Mouse (Mus musculus): ENCODE data around the gene Sorbs2. TPM values are rescaled to one million over a fixed set of nuclear protein-coding genes. Genes with fewer than 3 reads are reported as not detected.

Gene Sorbs2
- total and polyA plus RNA-seq, 2 experiments from 2014 or later = 33.2 to 88.8 TPM

DNA sequence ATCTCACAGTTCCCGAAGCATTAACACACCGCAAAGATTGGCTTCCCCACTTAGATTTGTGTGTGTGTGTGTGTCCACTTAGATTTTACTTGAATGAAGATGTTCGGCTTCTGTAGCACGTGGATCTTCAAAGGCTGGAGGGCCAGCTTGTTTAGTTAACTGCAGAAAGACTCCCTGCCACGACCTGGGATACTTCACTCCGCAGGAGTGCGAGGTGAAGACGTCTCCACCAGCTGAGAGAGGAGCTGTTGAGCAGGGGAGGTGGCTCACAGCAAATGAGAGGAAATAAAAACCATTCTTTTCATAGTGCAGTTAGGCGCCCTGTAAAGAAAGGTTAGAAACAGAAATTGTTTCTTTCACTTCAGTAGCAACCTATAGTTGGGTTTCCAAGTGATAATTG, 107.5 kb downstream of the Sorbs2 start:
- no peak for TF ChIP-seq CTCF (IDR thresholded peaks at IDR 0.05; ENCODE audit: low read depth)
- Histone ChIP-seq H3K4me3 (ENCODE audit: low read depth, low read length) (no peak overlapping the region), H3K9ac (no peak overlapping the region), H3K36me3 (ENCODE audit: insufficient read depth) (no peaks in the 10 kb centered on the region), H3K9me3 (ENCODE audit: low read length) (no peaks in the 10 kb centered on the region), H3K27me3 (ENCODE audit: insufficient read depth, low read length) (no peaks in the 10 kb centered on the region), H3K4me1 (ENCODE audit: insufficient read depth) (no peaks in the 10 kb centered on the region), H3K4me2 (ENCODE audit: low read depth) (no peak overlapping the region), H3K27ac (ENCODE audit: low read depth, low read length) (no peak overlapping the region)
- DNase-seq = no peak
- WGBS = 19% methylated on average over 9 of the region's 9 CpGs
- ATAC-seq = no peak

DNA sequence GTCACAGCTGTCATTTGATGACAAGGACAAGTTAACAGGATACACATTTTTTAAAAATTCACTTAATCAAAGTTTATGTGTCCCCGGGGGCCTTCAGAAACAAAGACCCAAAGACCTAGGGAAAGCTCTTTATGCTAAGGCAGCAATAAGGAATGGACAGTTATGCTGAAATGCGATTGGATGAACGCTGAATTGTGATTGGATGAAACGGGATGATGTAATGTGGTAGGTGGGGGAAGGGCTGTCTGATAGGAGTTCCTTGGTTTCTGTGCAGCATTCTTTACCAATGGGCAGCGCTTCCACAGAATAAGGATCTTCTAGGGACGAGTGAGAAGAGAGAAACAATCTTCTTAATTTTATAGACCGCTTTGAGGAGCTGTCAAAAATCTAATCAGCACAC, 108.0 kb downstream of the Sorbs2 start:
- 67% methylated on average over 7 of the region's 7 CpGs for WGBS
- Histone ChIP-seq H3K27me3 (ENCODE audit: insufficient read depth, low read length) (no peaks in the 10 kb centered on the region), H3K4me2 (ENCODE audit: low read depth) (no peak overlapping the region), H3K9me3 (ENCODE audit: low read length) (no peaks in the 10 kb centered on the region), H3K9ac (no peak overlapping the region), H3K27ac (ENCODE audit: low read depth, low read length) (no peak overlapping the region), H3K4me1 (ENCODE audit: insufficient read depth) (no peaks in the 10 kb centered on the region), H3K36me3 (ENCODE audit: insufficient read depth) (no peaks in the 10 kb centered on the region), H3K4me3 (ENCODE audit: low read depth, low read length) (no peak overlapping the region)
- ATAC-seq (no peak), DNase-seq (no peak)
- TF ChIP-seq CTCF (IDR thresholded peaks at IDR 0.05; ENCODE audit: low read depth) = no peak

DNA sequence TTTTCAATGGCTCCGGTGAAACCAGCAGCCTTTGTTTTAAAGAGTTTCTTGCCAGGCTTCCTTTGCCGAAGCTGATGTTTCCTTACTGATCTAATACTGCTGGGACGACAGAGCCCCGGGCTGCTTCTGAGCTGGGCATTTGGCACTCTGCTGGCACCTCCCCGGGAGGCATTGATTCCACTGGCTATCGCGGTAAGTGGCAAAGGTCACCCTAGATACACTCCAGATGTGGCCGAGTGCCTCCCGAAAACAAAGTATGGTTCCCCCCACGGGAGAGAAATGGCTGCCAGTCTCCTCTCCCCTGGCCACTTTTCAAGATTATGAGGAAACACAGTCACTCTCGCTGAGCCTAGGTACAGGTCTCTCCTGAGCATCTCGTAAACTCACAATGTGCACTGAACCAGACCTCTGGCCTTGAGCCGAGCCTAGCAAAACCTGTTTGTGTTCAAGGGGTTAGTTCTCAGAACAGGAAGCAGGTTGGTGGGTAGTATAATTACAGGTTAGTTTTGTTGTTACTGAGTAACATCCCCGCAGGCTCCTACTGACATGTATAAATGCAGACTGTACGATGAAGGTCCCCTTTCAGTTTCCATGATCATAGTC, 114.1 kb downstream of the Sorbs2 start:
- Histone ChIP-seq H3K4me2 (ENCODE audit: low read depth) (no peak overlapping the region), H3K9me3 (ENCODE audit: low read length) (no peaks in the 10 kb centered on the region), H3K9ac (no peak overlapping the region), H3K27me3 (ENCODE audit: insufficient read depth, low read length) (no peaks in the 10 kb centered on the region), H3K4me3 (ENCODE audit: low read depth, low read length) (no peak overlapping the region), H3K4me1 (ENCODE audit: insufficient read depth) (no peaks in the 10 kb centered on the region), H3K27ac (ENCODE audit: low read depth, low read length) (no peak overlapping the region), H3K36me3 (ENCODE audit: insufficient read depth) (0 out of 2 replicates have a peak, but pooled peaks cover 3% of the 10 kb centered on the region)
- no peak for TF ChIP-seq CTCF (IDR thresholded peaks at IDR 0.05; ENCODE audit: low read depth)
- no peak for DNase-seq
- ATAC-seq = no peak
- 74% methylated on average over 15 of the region's 15 CpGs for WGBS

DNA sequence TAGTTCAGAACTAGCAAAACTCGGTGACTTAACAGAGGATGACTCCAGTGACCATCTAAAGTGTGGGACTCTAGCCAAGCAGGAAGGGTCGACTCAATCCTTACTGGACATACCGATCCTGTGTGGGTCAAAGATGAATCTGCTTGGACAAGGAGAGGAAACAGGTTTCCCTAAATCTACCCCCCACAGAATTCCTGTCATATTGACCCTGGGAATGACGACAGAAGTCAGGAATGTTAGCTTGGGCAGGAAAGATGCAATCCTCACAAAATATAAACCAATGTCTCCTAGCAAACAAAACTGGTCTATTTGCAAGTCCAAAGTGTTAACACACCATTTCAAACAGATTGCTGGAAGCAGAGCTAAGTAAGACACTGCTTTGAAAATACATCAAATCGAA, 118.8 kb downstream of the Sorbs2 start:
- Histone ChIP-seq H3K9me3 (ENCODE audit: low read length) (no peaks in the 10 kb centered on the region), H3K4me3 (ENCODE audit: low read depth, low read length) (no peak overlapping the region), H3K4me1 (ENCODE audit: insufficient read depth) (no peaks in the 10 kb centered on the region), H3K9ac (no peak overlapping the region), H3K27me3 (ENCODE audit: insufficient read depth, low read length) (no peaks in the 10 kb centered on the region), H3K4me2 (ENCODE audit: low read depth) (no peak overlapping the region), H3K36me3 (ENCODE audit: insufficient read depth) (no peaks in the 10 kb centered on the region), H3K27ac (ENCODE audit: low read depth, low read length) (no peak overlapping the region)
- 55% methylated on average over 5 of the region's 5 CpGs for WGBS
- TF ChIP-seq CTCF (IDR thresholded peaks at IDR 0.05; ENCODE audit: low read depth) = no peak
- DNase-seq (no peak), ATAC-seq (no peak)

DNA sequence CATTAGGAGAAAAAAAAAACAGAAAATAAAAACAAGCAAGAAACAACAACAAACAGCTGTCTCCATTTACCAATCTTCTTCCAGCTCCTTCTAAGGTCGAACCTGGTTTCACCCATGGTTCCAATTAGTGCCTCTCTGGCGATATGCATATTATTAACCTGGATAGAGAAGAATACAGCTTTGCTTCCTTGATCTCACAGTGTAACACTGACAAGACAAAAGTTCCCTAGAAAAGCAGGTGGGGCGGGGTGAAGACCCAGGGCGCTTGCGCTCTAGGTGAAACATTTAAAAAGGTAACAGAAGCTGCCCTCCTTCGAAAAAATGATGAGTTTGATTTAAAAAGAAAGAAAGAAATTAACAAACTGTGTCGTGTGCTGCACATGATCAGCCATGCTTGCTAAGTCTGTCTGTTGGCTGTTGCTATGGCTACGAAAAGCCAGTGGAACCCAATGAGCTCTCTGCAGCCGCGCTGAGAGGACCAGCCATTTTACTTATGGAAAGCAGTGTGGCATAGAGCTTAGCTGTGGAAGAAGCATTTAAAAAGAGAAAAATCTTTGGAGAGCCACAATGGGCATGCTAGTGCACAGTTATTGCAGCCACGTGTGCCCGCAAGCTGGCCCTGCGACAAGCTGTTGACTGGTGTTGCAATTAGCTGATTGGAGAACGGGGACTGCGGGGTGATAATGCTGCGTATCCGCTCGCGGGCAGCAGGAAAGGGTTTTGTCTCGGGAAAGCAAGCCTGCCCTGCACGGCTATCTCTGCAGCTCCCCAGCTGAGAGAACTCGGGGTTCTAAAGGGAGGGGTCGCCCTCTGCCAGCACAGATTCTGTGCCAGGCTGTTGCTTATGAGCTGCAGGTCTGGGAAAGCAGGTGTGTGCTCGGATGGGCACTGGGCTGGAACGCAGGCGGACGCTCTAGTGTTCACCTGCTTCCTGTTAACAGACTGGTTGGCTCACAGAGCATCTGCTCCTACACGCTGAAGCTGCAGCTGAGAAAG, 120.0 kb downstream of the Sorbs2 start:
- TF ChIP-seq CTCF (IDR thresholded peaks at IDR 0.05; ENCODE audit: low read depth) = no peak
- Histone ChIP-seq H3K27me3 (ENCODE audit: insufficient read depth, low read length) (no peaks in the 10 kb centered on the region), H3K9me3 (ENCODE audit: low read length) (no peaks in the 10 kb centered on the region), H3K9ac (peak overlapping the region; percentile 86), H3K4me2 (ENCODE audit: low read depth) (peak overlapping the region; percentile 74), H3K4me3 (ENCODE audit: low read depth, low read length) (peak overlapping the region; percentile 67), H3K4me1 (ENCODE audit: insufficient read depth) (no peaks in the 10 kb centered on the region), H3K36me3 (ENCODE audit: insufficient read depth) (no peaks in the 10 kb centered on the region), H3K27ac (ENCODE audit: low read depth, low read length) (peak overlapping the region; percentile 99)
- DNase-seq (peak; percentile 94), ATAC-seq (peak; percentile 99)
- WGBS = under 1% methylated on average over 28 of the region's 28 CpGs

DNA sequence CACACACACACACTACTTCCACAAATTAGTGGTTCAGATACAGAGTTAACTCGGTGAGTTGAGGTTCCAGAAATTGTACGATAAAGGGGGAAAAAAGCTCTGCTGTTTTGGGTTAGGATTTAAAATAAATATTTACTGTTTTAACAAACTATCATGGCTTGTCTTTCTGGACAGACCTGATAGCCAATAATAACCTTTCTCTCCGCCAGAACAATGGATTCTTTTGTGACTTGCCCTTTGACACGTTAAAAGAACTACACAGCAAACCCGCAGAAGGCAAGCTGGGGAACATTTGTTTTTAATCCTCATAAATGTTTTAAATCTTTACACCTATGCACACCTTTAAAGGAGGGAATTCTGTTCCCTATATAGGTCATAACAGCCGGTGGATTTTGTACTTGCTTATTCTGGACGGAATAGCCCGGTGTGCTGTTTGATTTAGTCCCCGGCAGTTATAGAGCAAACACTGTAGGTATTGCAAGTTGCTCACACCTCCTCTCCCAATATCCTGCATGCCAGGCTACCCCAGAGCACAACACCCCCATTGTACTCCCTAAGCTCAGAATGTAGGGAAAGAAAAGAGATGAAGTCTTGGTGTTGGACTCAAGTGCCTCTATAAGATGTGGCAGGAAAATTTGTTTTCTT, 121.0 kb downstream of the Sorbs2 start:
- H3K36me3 ChIP-seq (ENCODE audit: insufficient read depth) = no peaks in the 10 kb centered on the region
- peak overlapping the region; percentile 86 for H3K9ac ChIP-seq
- no peaks in the 10 kb centered on the region for H3K27me3 ChIP-seq (ENCODE audit: insufficient read depth, low read length)
- no peak for TF ChIP-seq CTCF (IDR thresholded peaks at IDR 0.05; ENCODE audit: low read depth)
- peak overlapping the region; percentile 74 for H3K4me2 ChIP-seq (ENCODE audit: low read depth)
- DNase-seq = peak; percentile 36
- WGBS = 6% methylated on average over 9 of the region's 9 CpGs
- no peaks in the 10 kb centered on the region for H3K4me1 ChIP-seq (ENCODE audit: insufficient read depth)
- peak overlapping the region; percentile 99 for H3K27ac ChIP-seq (ENCODE audit: low read depth, low read length)
- peak overlapping the region; percentile 67 for H3K4me3 ChIP-seq (ENCODE audit: low read depth, low read length)
- no peaks in the 10 kb centered on the region for H3K9me3 ChIP-seq (ENCODE audit: low read length)
- ATAC-seq = no peak
